Mouse (Mus musculus) E14TG2a.4 (cell line): Measurements from ENCODE around the gene Lyst.

Source experiments
- CTCF ChIP-seq: conservative IDR thresholded peaks from 2 replicates; pipeline ENCODE4 v1.5.1; 2014; ENCODE audit warnings: low read length
- NANOG ChIP-seq: IDR thresholded peaks from 2 replicates; pipeline ENCODE4 v1.6.1; 2014; ENCODE audit warnings: borderline replicate concordance, low read length, mixed read lengths

DNA sequence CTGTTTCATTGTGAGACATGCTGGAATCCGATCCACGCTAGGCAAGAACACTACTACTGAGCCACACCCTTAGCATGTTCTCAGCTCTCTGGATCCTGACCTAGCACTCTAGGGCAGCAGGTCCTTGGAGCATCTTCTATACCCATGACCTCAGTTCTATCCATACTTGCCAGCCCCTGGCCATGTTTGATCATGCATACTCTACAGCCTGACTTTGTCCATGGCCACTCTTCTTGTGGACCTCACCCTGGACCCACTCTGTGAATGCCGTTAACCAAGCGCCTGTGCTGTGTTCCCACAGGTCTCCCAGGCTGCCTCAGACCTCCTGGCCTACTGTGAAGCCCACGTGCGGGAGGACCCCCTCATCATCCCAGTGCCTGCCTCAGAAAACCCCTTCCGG is 234.7 kb downstream of the Lyst start:
- TF ChIP-seq CTCF, result no peak
- TF ChIP-seq NANOG, result no peak
